Mouse (Mus musculus) limb, embryonic 15.5 days (tissue): ENCODE measurements around the gene Nipsnap1. TPM values are rescaled to one million over a fixed set of nuclear protein-coding genes. Genes with fewer than 3 reads are reported as not detected.

Source experiments
- ATAC-seq: fragments of 200-750 bp; cut with Nextera tagmentation; 2 replicates; pipeline ENCODE4 v1.8.0; 2017; ENCODE audit warnings: low read depth, moderate TSS enrichment; ENCODE audit not compliant: insufficient number of reproducible peaks, low FRiP score, low TSS enrichment
- H3K27ac ChIP-seq: fragments of 300-500 bp; sonication (generic); 2 replicates; pipeline ENCODE4 v1.5.1; 2015; ENCODE audit warnings: moderate library complexity, mild to moderate bottlenecking, inconsistent platforms
- H3K27me3 ChIP-seq: fragments of 300-500 bp; sonication (generic); 2 replicates; pipeline ENCODE4 v1.6.1; 2015; ENCODE audit warnings: inconsistent platforms
- H3K36me3 ChIP-seq: fragments of 300-500 bp; sonication (generic); 2 replicates; pipeline ENCODE4 v1.6.1; 2015; ENCODE audit warnings: inconsistent platforms
- H3K4me1 ChIP-seq: fragments of 300-500 bp; sonication (generic); 2 replicates; pipeline ENCODE4 v1.6.1; 2015; ENCODE audit warnings: inconsistent platforms
- H3K4me2 ChIP-seq: fragments of 300-500 bp; sonication (generic); 2 replicates; pipeline ENCODE4 v1.6.1; 2015; ENCODE audit warnings: mild to moderate bottlenecking, inconsistent platforms
- H3K4me3 ChIP-seq: fragments of 300-500 bp; sonication (generic); 2 replicates; pipeline ENCODE4 v1.5.1; 2015; ENCODE audit warnings: mild to moderate bottlenecking, inconsistent platforms
- H3K9ac ChIP-seq: fragments of 300-500 bp; sonication (generic); 2 replicates; pipeline ENCODE4 v1.6.1; 2015; ENCODE audit warnings: inconsistent platforms
- H3K9me3 ChIP-seq: fragments of 300-500 bp; sonication (generic); 2 replicates; pipeline ENCODE4 v1.6.1; 2016; ENCODE audit warnings: inconsistent platforms
- WGBS: fragments of 180-500 bp; shearing (Covaris S2); methylation state at CpG from one replicate; pipeline ENCODE4 v1.1.7; 2015; 5-methylcytosine and 5-hydroxymethylcytosine counted together
- polyA plus RNA-seq: library from polyadenylated mRNA; unstranded; fragments of >200 nt; fragmentation: Nextera tagmentation; extraction: Ambion mirVana; gene quantifications from 2 replicates; pipeline ENCODE4 v1.2.1, GENCODE M21; 2015

Nipsnap1 gene
- polyA plus RNA-seq, 1 experiment from 2014 or later, result 42.1 TPM

DNA sequence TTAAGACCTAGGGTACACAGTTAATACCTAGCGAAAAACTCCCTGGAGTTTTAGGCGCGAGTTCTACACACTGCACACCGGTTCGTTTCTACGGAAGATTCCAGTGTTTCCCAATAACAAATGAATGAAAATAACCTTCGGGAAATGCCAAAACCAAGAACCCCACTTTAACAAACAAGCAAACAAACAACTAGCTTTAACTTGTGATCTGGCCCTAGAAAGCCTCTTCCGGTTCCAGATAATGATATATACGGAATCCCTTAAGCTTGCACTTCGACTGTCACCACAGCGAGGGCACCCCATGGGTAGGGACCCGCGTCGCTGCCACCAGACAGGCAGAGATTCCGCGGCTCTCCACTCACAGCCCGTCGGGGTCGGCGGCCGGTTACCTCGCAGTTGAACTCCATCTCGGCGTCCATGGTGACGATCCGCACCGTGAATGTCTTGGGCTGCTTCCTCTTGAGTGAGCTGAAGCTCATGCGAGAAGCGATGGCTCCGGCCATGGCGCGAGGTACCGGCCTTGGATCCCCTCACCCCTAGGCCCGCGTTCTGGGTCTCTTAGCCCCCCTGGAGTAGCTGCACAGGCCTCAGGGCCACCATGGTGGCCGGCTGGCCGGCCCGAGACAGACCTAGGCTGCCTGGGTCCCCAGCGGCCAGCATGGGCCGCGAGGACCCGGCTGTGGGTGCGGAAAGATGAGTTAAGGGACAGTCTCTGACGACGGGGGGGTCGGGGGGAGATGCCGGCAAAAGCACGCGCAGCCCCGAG lies 25.1 kb upstream of the Nipsnap1 start:
- H3K9me3 ChIP-seq, result no peaks in the 10 kb centered on the region
- H3K27ac ChIP-seq, result peak overlapping the region; percentile 79
- H3K4me3 ChIP-seq, result peak overlapping the region; percentile 88
- under 1% methylated on average over 49 of the region's 50 CpGs for WGBS
- no peaks in the 10 kb centered on the region for H3K36me3 ChIP-seq
- peak; percentile 25; the same call in 1 of the 2 replicates for ATAC-seq
- peak overlapping the region; percentile 86 for H3K9ac ChIP-seq
- no peaks in the 10 kb centered on the region for H3K27me3 ChIP-seq
- H3K4me1 ChIP-seq, result peaks cover 9% of the 10 kb centered on the region
- peak overlapping the region; percentile 69 for H3K4me2 ChIP-seq

- Histone ChIP-seq H3K27me3 (no peaks in the 10 kb centered on the region), H3K36me3 (no peaks in the 10 kb centered on the region), H3K4me2 (peak within 1 kb of the TSS; percentile 69), H3K9me3 (no peaks in the 10 kb centered on the region), H3K9ac (peak within 1 kb of the TSS; percentile 86), H3K4me3 (peak within 1 kb of the TSS; percentile 88), H3K27ac (peak within 1 kb of the TSS; percentile 79), H3K4me1 (peaks cover 9% of the 10 kb centered on the region)
- under 1% methylated on average over 60 of the region's 60 CpGs for whole genome bisulfite sequencing
- ATAC-seq, result peak; percentile 100
Measured at GRCm38 (mm10) chr11:4849258-4849943, 24.4 kb upstream of the Nipsnap1 start, which contains the start of gene Nf2. Nf2 (minus strand) TSS chr11:4849536.

DNA sequence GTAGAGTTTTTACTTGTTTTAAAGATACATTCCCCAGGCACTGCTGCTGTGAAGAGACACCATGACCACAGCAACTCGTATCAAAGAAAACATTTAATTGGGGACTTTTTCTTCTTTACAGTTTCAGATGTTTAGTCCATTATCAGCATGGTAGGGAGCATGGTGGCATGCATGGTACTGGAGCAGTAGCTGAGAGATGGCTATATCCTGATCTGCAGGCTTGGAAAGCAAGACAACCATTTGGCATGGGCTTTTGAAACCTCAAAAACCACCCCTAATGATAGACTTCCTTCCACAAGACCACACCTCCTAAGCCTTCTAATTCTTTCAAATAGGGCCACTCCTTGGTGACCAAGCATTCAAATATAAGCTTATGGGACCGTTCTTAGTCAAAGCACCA lies 23.3 kb upstream of the Nipsnap1 start:
- Histone ChIP-seq H3K9ac (no peak overlapping the region), H3K4me2 (no peak overlapping the region), H3K4me3 (no peak overlapping the region), H3K9me3 (no peaks in the 10 kb centered on the region), H3K36me3 (no peaks in the 10 kb centered on the region), H3K27me3 (no peaks in the 10 kb centered on the region), H3K4me1 (peaks cover 9% of the 10 kb centered on the region), H3K27ac (no peak overlapping the region)
- no peak for ATAC-seq
- 86% methylated on average over 2 of the region's 2 CpGs for WGBS

DNA sequence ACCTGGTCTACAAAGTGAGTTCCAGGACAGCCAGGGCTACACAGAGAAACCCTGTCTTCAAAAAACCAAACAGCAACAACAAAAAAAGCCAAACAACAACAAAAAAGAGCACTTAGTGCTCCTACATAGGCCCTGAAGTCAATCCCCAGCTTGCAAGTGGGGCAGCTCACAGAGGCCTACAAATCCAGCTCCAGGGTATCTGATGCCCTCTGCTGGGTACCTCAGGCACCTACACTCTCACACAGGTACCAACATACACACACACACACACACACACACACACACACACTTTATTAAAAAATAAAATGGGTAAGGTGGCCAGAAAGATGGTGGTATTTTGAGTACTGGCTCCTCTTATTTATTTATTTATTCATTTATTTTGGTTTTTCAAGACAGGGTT lies 20.7 kb upstream of the Nipsnap1 start:
- Histone ChIP-seq H3K4me3 (no peak overlapping the region), H3K27ac (no peak overlapping the region), H3K36me3 (no peaks in the 10 kb centered on the region), H3K4me1 (peaks cover 4% of the 10 kb centered on the region), H3K9ac (no peak overlapping the region), H3K27me3 (no peaks in the 10 kb centered on the region), H3K9me3 (no peaks in the 10 kb centered on the region), H3K4me2 (no peak overlapping the region)
- ATAC-seq, result no peak

GRCm38 (mm10) chr11:4854181-4854580 lies 19.6 kb upstream of the Nipsnap1 start:
- Histone ChIP-seq H3K4me1 (no peaks in the 10 kb centered on the region), H3K9me3 (no peaks in the 10 kb centered on the region), H3K27ac (no peak overlapping the region), H3K27me3 (no peaks in the 10 kb centered on the region), H3K4me2 (no peak overlapping the region), H3K9ac (no peak overlapping the region), H3K4me3 (no peak overlapping the region), H3K36me3 (no peaks in the 10 kb centered on the region)
- ATAC-seq, result no peak
- WGBS, result 94% methylated on average over 5 of the region's 5 CpGs

DNA sequence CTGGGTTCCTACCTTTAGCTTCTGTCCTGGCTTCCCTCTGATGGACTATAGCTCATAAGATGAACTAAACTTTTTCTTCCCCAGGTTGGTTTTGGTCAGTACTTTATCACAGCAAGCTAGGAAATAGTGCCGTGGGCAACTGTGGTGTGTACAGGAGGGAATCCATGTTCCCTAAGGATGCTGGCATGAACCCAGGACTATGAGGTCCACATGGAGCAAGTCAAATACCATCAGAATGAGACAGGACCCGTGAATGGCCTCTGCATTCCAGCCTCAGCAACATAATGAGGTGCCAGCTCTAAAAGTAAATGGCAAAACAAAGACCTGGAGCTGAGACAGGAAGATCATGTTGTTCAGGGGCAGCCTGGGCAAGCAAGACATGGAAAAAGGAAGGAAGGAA lies 15.3 kb upstream of the Nipsnap1 start:
- 48% methylated on average over 2 of the region's 2 CpGs for WGBS
- H3K27me3 ChIP-seq, result no peaks in the 10 kb centered on the region
- no peak overlapping the region for H3K4me3 ChIP-seq
- peaks cover 15% of the 10 kb centered on the region for H3K4me1 ChIP-seq
- ATAC-seq, result no peak
- H3K9ac ChIP-seq, result no peak overlapping the region
- H3K27ac ChIP-seq, result no peak overlapping the region
- H3K4me2 ChIP-seq, result no peak overlapping the region
- H3K9me3 ChIP-seq, result no peaks in the 10 kb centered on the region
- no peaks in the 10 kb centered on the region for H3K36me3 ChIP-seq

GRCm38 (mm10) chr11:4860986-4861385 lies 12.8 kb upstream of the Nipsnap1 start:
- Histone ChIP-seq H3K4me3 (no peak overlapping the region), H3K4me2 (no peak overlapping the region), H3K9me3 (no peaks in the 10 kb centered on the region), H3K36me3 (no peaks in the 10 kb centered on the region), H3K4me1 (peaks cover 15% of the 10 kb centered on the region), H3K27ac (no peak overlapping the region), H3K27me3 (no peaks in the 10 kb centered on the region), H3K9ac (no peak overlapping the region)
- no peak for ATAC-seq
- WGBS, result 35% methylated on average over 1 of the region's 1 CpGs

GRCm38 (mm10) chr11:4861816-4862604 lies 11.7 kb upstream of the Nipsnap1 start:
- no peak for ATAC-seq
- H3K27me3 ChIP-seq, result no peaks in the 10 kb centered on the region
- peak overlapping the region; percentile 33; the same call in 1 of the 2 replicates for H3K27ac ChIP-seq
- WGBS, result 15% methylated on average over 11 of the region's 11 CpGs
- peaks cover 15% of the 10 kb centered on the region for H3K4me1 ChIP-seq
- H3K36me3 ChIP-seq, result no peaks in the 10 kb centered on the region
- H3K4me2 ChIP-seq, result 0 out of 2 replicates have a peak overlapping the region, but pooled peaks have one; percentile 7
- no peaks in the 10 kb centered on the region for H3K9me3 ChIP-seq
- H3K4me3 ChIP-seq, result no peak overlapping the region
- no peak overlapping the region for H3K9ac ChIP-seq

GRCm38 (mm10) chr11:4862730-4863129 lies 11.0 kb upstream of the Nipsnap1 start:
- Histone ChIP-seq H3K4me3 (no peak overlapping the region), H3K36me3 (no peaks in the 10 kb centered on the region), H3K9me3 (no peaks in the 10 kb centered on the region), H3K27ac (no peak overlapping the region; the same call in 1 of the 2 replicates), H3K4me2 (no peak overlapping the region), H3K27me3 (no peaks in the 10 kb centered on the region), H3K9ac (no peak overlapping the region), H3K4me1 (peaks cover 15% of the 10 kb centered on the region)
- ATAC-seq, result no peak
- 90% methylated on average over 1 of the region's 1 CpGs for WGBS

DNA sequence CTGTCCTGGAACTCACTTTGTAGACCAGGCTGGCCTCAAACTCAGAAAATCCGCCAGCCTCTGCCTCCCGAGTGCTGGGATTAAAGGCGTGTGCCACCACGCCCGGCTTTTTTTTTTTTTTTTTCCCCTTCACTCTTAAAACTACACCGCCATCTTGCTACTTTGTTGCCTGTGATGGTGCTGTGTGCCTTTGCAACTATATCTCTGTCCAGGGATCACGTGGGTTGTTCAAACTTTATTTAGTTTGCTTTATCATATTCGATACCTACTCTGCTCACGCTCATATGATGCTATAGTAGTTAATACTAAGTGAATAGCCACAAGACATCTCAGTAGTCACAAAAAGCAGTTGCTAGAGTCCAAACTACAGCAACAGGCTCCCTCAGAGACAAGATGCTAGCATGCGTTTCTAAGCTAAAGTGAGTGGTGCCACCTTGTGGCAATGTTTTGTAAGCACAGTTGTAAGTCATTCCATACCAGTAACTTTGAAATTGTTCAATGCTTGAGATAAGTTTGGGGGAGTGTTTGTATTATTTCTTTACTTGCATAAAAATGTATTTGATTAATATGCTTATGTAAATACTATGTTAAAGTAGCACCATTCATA lies 8.0 kb upstream of the Nipsnap1 start:
- Histone ChIP-seq H3K4me3 (no peak overlapping the region), H3K4me2 (no peak overlapping the region), H3K27ac (no peak overlapping the region), H3K9me3 (no peaks in the 10 kb centered on the region), H3K27me3 (no peaks in the 10 kb centered on the region), H3K4me1 (peaks cover 15% of the 10 kb centered on the region), H3K36me3 (no peaks in the 10 kb centered on the region), H3K9ac (no peak overlapping the region)
- ATAC-seq, result no peak
- 34% methylated on average over 10 of the region's 10 CpGs for WGBS

DNA sequence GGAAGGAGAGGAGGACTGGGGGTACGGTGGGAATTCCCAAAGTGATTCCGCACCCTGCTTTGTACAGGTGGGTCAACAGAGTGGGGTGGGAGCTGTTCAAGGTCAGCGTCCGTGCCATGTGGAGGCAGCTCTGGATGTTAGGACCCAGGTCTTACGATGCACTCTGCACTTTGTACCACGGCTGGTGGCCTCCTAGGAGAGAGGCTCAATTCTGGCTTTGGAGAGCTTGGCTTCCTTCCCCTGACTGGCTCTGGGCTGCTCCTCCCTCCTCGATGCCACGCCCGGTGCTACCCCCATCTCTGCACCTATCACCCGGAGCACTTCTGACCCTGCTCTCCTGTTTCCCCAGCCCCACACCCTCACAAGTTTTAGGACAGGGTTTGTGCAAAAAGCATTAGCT lies 800 bp downstream of the Nipsnap1 start:
- H3K27ac ChIP-seq, result no peak overlapping the region
- peaks cover 14% of the 10 kb centered on the region for H3K4me1 ChIP-seq
- 0 out of 2 replicates have a peak, but pooled peaks cover 3% of the 10 kb centered on the region for H3K36me3 ChIP-seq
- H3K27me3 ChIP-seq, result no peaks in the 10 kb centered on the region
- H3K4me2 ChIP-seq, result peak overlapping the region; percentile 77
- 3% methylated on average over 10 of the region's 10 CpGs for WGBS
- H3K9ac ChIP-seq, result peak overlapping the region; percentile 57
- no peak for ATAC-seq
- no peaks in the 10 kb centered on the region for H3K9me3 ChIP-seq
- H3K4me3 ChIP-seq, result peak overlapping the region; percentile 71
